Mouse (Mus musculus) lung, postnatal 14 days (tissue): ENCODE results near the gene Gpn2.

Source experiments
- DNase-seq: peaks from one replicate; pipeline ENCODE4 v3.0.0; 2021

Gene Gpn2

DNA sequence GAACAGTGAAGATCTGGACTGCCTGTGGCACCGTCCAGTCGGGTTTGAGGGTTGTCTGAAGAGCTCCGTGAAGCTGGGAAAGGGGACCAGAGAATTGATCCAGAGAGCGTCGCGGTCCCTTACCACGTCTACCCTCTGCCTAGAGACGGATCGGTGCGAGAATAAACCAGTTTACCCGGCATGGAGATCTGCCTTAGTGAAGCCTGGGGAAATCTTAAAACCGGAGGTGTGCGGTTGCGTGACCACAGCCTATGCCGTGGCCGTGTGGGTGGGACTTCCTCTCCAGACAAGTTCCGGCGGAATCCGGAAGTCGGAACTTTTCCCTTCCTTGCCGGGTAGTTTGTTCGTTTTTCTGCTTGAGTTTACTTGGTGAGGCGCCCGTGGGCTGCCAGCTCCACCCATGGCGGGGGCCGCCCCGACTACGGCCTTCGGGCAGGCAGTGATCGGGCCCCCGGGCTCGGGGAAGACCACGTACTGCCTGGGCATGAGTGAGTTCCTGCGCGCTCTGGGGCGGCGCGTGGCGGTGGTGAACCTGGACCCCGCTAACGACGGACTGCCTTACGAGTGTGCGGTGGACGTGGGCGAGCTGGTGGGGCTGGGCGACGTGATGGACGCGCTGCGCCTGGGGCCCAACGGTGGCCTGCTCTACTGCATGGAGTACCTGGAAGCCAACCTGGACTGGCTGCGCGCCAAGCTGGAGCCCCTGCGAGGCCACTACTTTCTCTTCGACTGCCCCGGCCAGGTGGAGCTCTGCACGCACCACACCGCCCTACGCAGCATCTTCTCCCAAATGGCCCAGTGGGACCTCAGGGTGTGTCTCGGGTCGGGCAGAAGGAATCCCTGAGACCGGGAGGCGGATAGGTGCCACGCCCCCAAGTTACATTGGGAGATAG lies at the start of gene Gpn2:
TSS of gene Gpn2 (plus strand) at position 304 of the 893 bp plus-strand sequence.
- peak; percentile 82 for DNase-seq

- DNase-seq, result no peak
These were observed 48.1 kb upstream of the Gpn2 start for GRCm38 (mm10) chr4:133536081-133536480.

DNA sequence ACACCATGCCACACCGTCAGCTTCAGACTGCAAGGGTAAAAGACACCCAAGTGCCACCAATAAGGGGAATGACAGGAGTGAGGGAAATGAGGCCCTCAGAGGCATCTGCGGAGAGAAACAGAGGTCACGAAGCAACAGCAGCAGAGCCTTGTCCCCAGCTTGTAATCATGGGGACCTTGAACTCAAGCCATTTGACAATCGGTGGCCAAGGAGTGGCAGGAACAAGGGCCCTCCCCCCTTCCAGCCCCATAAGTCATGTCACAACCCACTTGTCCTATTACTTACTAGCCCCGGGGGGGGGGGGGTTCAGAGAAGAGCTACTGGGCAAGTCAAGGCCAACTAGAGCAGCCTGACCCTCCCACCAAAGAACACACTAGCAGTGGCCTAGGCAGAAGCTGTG lies 47.5 kb upstream of the Gpn2 start:
- DNase-seq, result no peak

GRCm38 (mm10) chr4:133545272-133546231 lies 38.6 kb upstream of the Gpn2 start, which contains the start of gene Nudc:
Gene Nudc (minus strand): TSS chr4:133545996.
- DNase-seq, result peak; percentile 95

DNA sequence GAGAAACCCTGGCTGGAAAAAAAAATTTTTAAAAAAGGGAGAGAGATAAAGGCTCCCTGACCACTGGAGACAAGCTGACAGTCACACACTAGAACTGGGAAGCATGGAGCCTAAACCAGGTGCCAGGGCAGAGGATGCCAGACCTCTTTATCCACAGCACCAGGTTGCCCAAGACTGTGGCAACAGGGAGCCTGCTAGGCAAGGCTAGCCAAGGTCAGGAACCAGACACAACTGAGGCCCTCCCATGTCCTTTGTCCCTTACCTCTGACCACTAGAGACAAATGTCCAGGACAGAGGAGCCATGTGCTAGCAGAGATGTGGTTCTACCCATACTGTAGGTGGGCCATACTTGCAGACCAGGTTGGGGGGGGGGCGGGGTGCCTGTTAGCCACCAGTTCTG lies 32.1 kb upstream of the Gpn2 start:
- no peak for DNase-seq

GRCm38 (mm10) chr4:133552768-133553447 lies 31.3 kb upstream of the Gpn2 start, which contains the start of gene Nr0b2:
Gene Nr0b2 (plus strand): TSS chr4:133553376.
- DNase-seq, result no peak

DNA sequence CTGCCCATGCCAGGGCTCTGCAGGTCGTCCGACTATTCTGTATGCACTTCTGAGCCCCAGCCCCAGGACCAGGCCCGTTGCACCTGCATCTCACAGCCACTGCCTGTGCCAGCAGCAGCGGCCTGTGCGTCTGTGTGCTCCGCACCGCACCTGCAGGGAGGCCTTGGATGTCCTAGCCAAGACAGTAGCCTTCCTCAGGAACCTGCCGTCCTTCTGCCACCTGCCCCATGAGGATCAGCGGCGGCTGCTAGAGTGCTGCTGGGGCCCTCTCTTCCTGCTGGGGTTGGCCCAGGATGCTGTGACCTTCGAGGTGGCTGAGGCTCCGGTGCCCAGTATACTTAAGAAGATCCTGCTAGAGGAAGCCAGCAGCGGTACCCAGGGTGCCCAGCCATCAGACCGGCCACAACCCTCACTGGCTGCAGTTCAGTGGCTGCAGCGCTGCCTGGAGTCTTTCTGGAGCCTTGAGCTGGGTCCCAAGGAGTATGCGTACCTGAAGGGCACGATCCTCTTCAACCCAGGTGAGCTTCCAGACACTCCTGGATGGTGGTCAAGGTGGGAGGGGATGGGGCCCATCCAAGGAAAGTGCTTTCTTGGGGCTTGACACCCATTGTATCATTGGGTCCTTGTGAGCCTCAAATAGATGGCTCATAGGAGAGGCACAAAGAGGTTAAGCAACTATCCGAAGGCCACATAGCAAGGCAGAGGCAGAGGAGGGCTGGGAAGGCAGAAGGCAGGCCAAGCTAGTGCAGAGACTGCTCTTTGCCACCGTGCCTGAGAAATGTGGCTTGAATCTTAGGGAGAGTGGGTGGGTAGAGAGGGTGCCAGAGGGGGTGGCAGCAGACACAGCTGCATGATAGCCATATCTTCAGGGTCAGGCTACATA lies 30.5 kb upstream of the Gpn2 start:
- DNase-seq, result no peak

DNA sequence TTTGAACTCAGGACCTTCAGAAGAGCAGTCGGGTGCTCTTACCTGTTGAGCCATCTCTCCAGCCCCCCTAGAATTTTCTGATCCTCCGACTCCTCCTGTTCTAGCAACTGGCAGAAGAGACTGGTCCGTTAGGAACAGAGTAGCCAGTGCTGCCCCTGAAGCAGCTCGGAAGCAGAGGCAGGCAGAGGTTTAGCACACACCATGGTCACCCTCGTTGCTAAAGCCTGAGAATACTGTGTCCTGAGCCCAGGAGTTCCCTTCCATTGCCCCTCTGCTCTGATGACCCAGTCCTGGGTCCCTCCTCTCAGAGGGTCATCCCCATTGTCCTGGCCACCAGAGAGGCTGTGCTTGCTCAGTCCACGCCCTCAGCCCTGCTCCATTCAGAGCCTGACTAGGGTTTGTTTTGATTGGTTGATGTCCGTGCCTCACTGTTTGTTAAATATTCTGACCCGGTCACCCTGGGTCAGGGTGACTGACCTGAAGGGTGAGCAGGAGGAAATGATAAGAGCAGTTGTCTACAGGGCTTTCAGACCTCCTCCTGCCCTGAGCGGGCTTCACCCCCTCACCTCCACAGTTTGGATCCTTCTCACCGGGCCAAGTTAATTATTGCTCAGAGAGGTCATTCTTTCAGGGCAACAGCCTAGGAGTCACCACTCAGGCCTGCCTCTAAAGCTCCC lies 27.0 kb upstream of the Gpn2 start:
- DNase-seq, result no peak

DNA sequence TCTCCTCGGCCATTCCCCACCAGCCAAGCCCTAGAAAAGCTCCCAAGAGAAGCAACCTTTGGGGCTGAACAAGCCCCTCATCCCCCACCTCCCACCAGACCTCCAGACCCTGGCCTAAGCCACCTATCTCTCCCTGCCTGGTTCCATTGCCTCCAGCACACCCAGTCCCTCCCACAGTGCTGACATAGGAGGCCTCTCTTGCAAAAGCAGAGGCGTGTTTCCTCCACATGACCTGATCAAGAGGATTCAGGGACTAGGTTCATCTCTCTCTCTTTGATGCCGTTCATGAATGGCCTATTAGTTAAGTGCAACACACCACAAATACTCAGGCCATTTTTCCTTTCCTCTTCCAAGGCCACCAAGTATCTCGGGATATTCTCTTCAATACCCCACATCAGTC lies 24.3 kb upstream of the Gpn2 start:
- no peak for DNase-seq

DNA sequence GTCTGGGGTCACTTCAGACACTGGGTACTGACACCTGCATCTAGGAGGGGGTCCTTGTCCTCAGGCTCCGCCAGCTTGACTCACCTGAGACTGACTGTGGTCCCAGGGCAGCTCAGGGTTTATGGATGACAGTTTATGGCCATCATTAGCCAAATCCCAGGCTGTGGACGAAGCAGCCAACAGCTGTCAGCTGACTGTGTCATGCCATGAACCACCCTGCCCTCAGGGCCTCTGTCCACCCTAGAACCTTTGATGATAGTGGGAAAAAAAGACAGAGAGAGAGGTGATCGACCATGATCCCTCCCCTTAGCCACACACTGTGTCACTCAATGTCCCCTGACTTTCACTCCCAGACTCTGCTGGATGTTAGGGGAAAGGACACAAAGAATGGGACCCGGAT lies 22.5 kb upstream of the Gpn2 start:
- no peak for DNase-seq

GRCm38 (mm10) chr4:133563123-133563571 lies 21.0 kb upstream of the Gpn2 start:
- DNase-seq, result no peak

GRCm38 (mm10) chr4:133567251-133567650 lies 16.9 kb upstream of the Gpn2 start:
- DNase-seq, result no peak

GRCm38 (mm10) chr4:133569291-133570065 lies 14.7 kb upstream of the Gpn2 start:
- DNase-seq, result no peak

GRCm38 (mm10) chr4:133570066-133570466 lies 14.1 kb upstream of the Gpn2 start:
- no peak for DNase-seq

GRCm38 (mm10) chr4:133574070-133574842 lies 9.9 kb upstream of the Gpn2 start, which contains the start of gene Gpatch3:
Gene Gpatch3 (plus strand): TSS chr4:133574745.
- DNase-seq, result peak; percentile 94

DNA sequence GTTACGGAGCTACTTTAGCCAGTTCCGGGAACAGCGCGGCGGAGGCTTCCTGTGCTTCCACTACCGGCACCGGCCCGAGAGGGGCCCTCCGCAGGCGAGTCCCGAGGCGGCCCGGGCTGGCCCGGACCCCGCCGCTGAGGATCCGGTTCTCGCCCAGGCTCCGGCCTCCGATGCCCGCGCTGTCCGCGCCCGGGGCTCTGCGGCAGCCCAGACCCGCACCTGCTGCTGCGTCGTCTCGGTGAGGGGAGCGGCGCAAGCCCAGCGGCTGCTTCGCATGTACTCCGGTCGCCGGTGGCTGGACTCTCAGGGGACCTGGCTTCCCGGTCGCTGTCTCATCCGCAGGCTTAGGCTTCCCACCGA lies 9.3 kb upstream of the Gpn2 start:
- DNase-seq, result no peak

GRCm38 (mm10) chr4:133577983-133578382 lies 6.2 kb upstream of the Gpn2 start:
- no peak for DNase-seq

GRCm38 (mm10) chr4:133583690-133584058 lies 488 bp upstream of the Gpn2 start:
- no peak for DNase-seq

- DNase-seq, result peak; percentile 79
These were observed 8.4 kb downstream of the Gpn2 start for GRCm38 (mm10) chr4:133592570-133592969.

DNA sequence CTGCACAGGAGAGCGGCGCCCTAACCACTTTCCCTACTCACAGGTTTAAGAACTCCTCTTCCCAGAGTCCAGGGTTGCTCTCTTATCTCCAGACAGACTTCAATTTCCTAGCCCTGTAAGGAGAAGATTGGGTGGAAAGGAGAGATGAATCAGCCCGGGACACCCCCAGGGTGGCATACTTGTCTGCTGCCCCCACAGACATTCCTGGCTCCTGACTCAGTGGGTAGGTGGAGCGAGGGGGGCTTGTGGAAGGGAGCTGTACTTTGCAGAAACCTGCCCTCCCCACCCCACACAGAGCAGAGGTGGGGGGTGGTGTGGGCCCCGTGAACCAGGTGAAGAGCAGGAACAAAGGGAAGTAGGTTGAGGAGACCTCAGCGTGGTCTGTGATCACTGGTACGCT lies 11.4 kb downstream of the Gpn2 start:
- DNase-seq, result no peak
